ENCODE assay signal across 9 mouse cellular contexts in the genomic region with DNA sequence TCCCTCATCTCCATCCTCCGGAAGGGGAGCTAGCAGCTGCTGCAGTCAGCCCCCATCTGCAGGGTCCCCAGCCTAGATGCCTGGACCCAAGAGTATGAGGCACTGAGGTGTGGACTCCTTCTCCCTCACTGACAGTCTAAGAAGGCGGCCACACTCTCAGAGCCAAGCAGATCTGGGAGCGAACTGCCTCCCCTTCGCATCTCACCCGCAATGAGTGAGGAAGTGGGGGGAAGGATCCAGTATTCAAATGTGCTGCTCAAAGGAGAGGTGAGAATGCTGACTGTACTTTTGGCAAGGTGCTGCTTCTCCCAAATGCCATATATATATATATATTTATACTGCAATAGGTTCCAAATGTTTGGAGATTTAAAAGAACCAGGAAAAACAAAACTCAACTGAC. TPM values are rescaled to one million over a fixed set of nuclear protein-coding genes. Genes with fewer than 3 reads are reported as not detected.
"Had no signal": no experiment of that assay in that cellular context is flagged by ENCODE, and none has a peak within 500 bp of the region (broad histone marks: within the 10 kb centered on the region; RNA-seq: fewer than 3 reads in every experiment).

No protein-coding gene starts in this region.

- DNase-seq: kidney, adult 11 months; kidney, adult 9 months; kidney, postnatal 36 days; lung, embryonic 14.5 days; lung, postnatal 10 days; lung, postnatal 4 days; midbrain, embryonic 14.5 days; thymus, postnatal 4 days had no signal

RNA-seq across cellular contexts. Expression of gene Ngef, which starts 29.7 kb away (rescaled TPM):
- total RNA-seq: megakaryocyte, adult 5-6 weeks had no signal
